Mouse (Mus musculus): Measurements from ENCODE around the gene Kdm5a. TPM values are rescaled to one million over a fixed set of nuclear protein-coding genes. Genes with fewer than 3 reads are reported as not detected.
A peak's percentile ranks its signal among the peaks of the same experiment; 100 is the strongest.

Kdm5a gene
- polyA plus RNA-seq, 1 experiment = 7.5 TPM

- H3K27me3 ChIP-seq (ENCODE audit: control insufficient read depth, insufficient read depth, insufficient read length) = peaks cover 25% of the 10 kb centered on the region
- no peaks in the 10 kb centered on the region for H3K79me2 ChIP-seq (ENCODE audit: control insufficient read depth, insufficient read depth)
- peak overlapping the region; percentile 55 for H3K4me2 ChIP-seq (ENCODE audit: low read depth)
- no peak overlapping the region for H3K4me3 ChIP-seq
- H3ac ChIP-seq (ENCODE audit: control insufficient read depth, insufficient read length) = peak overlapping the region; percentile 1
- TF ChIP-seq REST (IDR thresholded peaks at IDR 0.05; ENCODE audit: insufficient read depth, insufficient read length) (peak; percentile 91), MYOG (IDR thresholded peaks at IDR 0.05; ENCODE audit: control insufficient read depth in 1 of 3, insufficient read depth in 1 of 3, insufficient read length in 2 of 3, low read depth in 2 of 3) (no peak)
- no peaks in the 10 kb centered on the region for H3K36me3 ChIP-seq (ENCODE audit: control insufficient read depth, insufficient read depth)
Observed at GRCm38 (mm10) chr6:120492499-120493373, 128.8 kb downstream of the Kdm5a start.

- no peaks in the 10 kb centered on the region for H3K79me2 ChIP-seq (ENCODE audit: control insufficient read depth, insufficient read depth)
- no peak within 1 kb of the TSS for H3K4me3 ChIP-seq
- H3ac ChIP-seq (ENCODE audit: control insufficient read depth, insufficient read length) = peak within 1 kb of the TSS; percentile 1
- peaks cover 29% of the 10 kb centered on the region for H3K27me3 ChIP-seq (ENCODE audit: control insufficient read depth, insufficient read depth, insufficient read length)
- H3K4me2 ChIP-seq (ENCODE audit: low read depth) = peak within 1 kb of the TSS; percentile 55
- no peak for TF ChIP-seq TCF3 (IDR thresholded peaks at IDR 0.05; ENCODE audit: insufficient read length, low read depth)
- no peak for TF ChIP-seq MYOD1 (IDR thresholded peaks at IDR 0.05; ENCODE audit: control insufficient read depth in 1 of 3, insufficient read length in 2 of 3, low read depth in 2 of 3)
- no peak for TF ChIP-seq REST (IDR thresholded peaks at IDR 0.05; ENCODE audit: insufficient read depth, insufficient read length)
- no peak for TF ChIP-seq CEBPB (IDR thresholded peaks at IDR 0.05; ENCODE audit: insufficient read depth, poor library complexity, severe bottlenecking)
- no peak for TF ChIP-seq SRF (IDR thresholded peaks at IDR 0.05; ENCODE audit: control insufficient read depth, insufficient read length, low read depth)
- TF ChIP-seq MAX (IDR thresholded peaks at IDR 0.05; ENCODE audit: low read depth) = no peak
- TF ChIP-seq TCF12 (IDR thresholded peaks at IDR 0.05; ENCODE audit: insufficient read depth, poor library complexity, severe bottlenecking) = no peak
- no peak for TF ChIP-seq USF1 (IDR thresholded peaks at IDR 0.05; ENCODE audit: low read depth)
- no peak for TF ChIP-seq POLR2AphosphoS2 (IDR thresholded peaks at IDR 0.05; ENCODE audit: insufficient read length, low read depth)
- no peak for TF ChIP-seq MYOG (IDR thresholded peaks at IDR 0.05; ENCODE audit: control insufficient read depth in 1 of 3, insufficient read depth in 1 of 3, insufficient read length in 2 of 3, low read depth in 2 of 3)
- TF ChIP-seq POLR2A (IDR thresholded peaks at IDR 0.05; ENCODE audit: insufficient read length, low read depth) = no peak
- TF ChIP-seq E2F4 (IDR thresholded peaks at IDR 0.05; ENCODE audit: insufficient read depth) = no peak
- H3K36me3 ChIP-seq (ENCODE audit: control insufficient read depth, insufficient read depth) = no peaks in the 10 kb centered on the region
Observed at GRCm38 (mm10) chr6:120493374-120494181, 129.7 kb downstream of the Kdm5a start, which contains the start of gene Tmem121b. Tmem121b (minus strand) TSS chr6:120493807.

Other genes with a start within 250 kb of the Kdm5a start
- gene D330020A13Rik, start 69.8 kb upstream of the Kdm5a start, polyA plus RNA-seq (2012; fragmentation: generic; extraction: Trizol) = 0.06 TPM
- gene B4galnt3, start 69.6 kb upstream of the Kdm5a start, polyA plus RNA-seq (2012; fragmentation: generic; extraction: Trizol) = 0.10 TPM
- 3.4 TPM for gene Ccdc77, start 250 bp downstream of the Kdm5a start, polyA plus RNA-seq (2012; fragmentation: generic; extraction: Trizol)
- 12.0 TPM for gene Il17ra, start 99.1 kb downstream of the Kdm5a start, polyA plus RNA-seq (2012; fragmentation: generic; extraction: Trizol)
- gene Tmem121b, start 129.7 kb downstream of the Kdm5a start, polyA plus RNA-seq (2012; fragmentation: generic; extraction: Trizol) = 0.01 TPM
- gene Hdhd5, start 167.2 kb downstream of the Kdm5a start, polyA plus RNA-seq (2012; fragmentation: generic; extraction: Trizol) = 13.3 TPM